Mouse (Mus musculus) kidney, adult 2 months (tissue): ENCODE measurements at regions not wholly inside any gene's neighbourhood (a gene's known extent, or its start where the extent isn't known, plus 50 kb on each side); places are given as distances from the start of the nearest gene placed in this dataset.

ENCODE experiments used
- DNase-seq: peaks from one replicate; pipeline ENCODE4 v3.0.0; 2021
- H3K27ac ChIP-seq: fragments of 200-500 bp; 2 replicates; pipeline ENCODE4 v1.5.1; 2012; ENCODE audit warnings: low read depth, low read length, control low read depth, inconsistent platforms; ENCODE audit not compliant: insufficient read depth
- H3K27me3 ChIP-seq: fragments of 200-500 bp; replicated peaks from 2 replicates; pipeline ENCODE4 v1.6.1; 2012; ENCODE audit warnings: mild to moderate bottlenecking, moderate library complexity, low read length, inconsistent platforms; ENCODE audit not compliant: control insufficient read depth, insufficient read depth
- H3K36me3 ChIP-seq: fragments of 200-500 bp; 2 replicates; pipeline ENCODE4 v1.6.1; 2012; ENCODE audit warnings: mild to moderate bottlenecking, moderate library complexity, low read length, inconsistent platforms; ENCODE audit not compliant: control insufficient read depth, insufficient read depth
- H3K4me1 ChIP-seq: fragments of 200-500 bp; 2 replicates; pipeline ENCODE4 v1.6.1; 2011; ENCODE audit warnings: low read length; ENCODE audit not compliant: control insufficient read depth, insufficient read depth
- H3K4me3 ChIP-seq: fragments of 200-500 bp; 2 replicates; pipeline ENCODE4 v1.5.1; 2011; ENCODE audit warnings: mild to moderate bottlenecking, low read depth, low read length, control low read depth; ENCODE audit not compliant: insufficient read depth
- CTCF ChIP-seq: fragments of 200-500 bp; conservative IDR thresholded peaks from 2 replicates; pipeline ENCODE4 v1.5.1; 2011; ENCODE audit warnings: low read depth, mild to moderate bottlenecking, control low read depth, low read length, moderate library complexity, mixed read lengths; ENCODE audit not compliant: insufficient read depth, insufficient read length
- POLR2A ChIP-seq: fragments of 200-500 bp; IDR thresholded peaks from one replicate; pipeline ENCODE4 v1.6.1; 2011; ENCODE audit warnings: low read depth, low read length, control low read depth
- whole genome bisulfite sequencing: fragments of 180-500 bp; shearing (Covaris S2); methylation state at CpG from one replicate; pipeline ENCODE4 v1.1.7; 2018; 5-methylcytosine and 5-hydroxymethylcytosine counted together

- Histone ChIP-seq H3K27ac (no peak overlapping the region), H3K27me3 (no peaks in the 10 kb centered on the region), H3K4me3 (no peak overlapping the region), H3K4me1 (no peaks in the 10 kb centered on the region), H3K36me3 (no peaks in the 10 kb centered on the region)
- no peak for DNase-seq
- TF ChIP-seq POLR2A = no peak
- no peak for TF ChIP-seq CTCF
- 82% methylated on average over 4 of the region's 4 CpGs for WGBS
These were observed 100.8 kb upstream of the Fshr start for GRCm38 (mm10) chr17:89301325-89301724.

- H3K4me1 ChIP-seq = no peaks in the 10 kb centered on the region
- no peak overlapping the region for H3K27ac ChIP-seq
- TF ChIP-seq CTCF (no peak), POLR2A (no peak)
- DNase-seq = peak; percentile 6
- H3K4me3 ChIP-seq = no peak overlapping the region
- 21% methylated on average over 4 of the region's 4 CpGs for WGBS
- H3K36me3 ChIP-seq = no peaks in the 10 kb centered on the region
- no peaks in the 10 kb centered on the region for H3K27me3 ChIP-seq
These were observed 97.0 kb upstream of the Fshr start for GRCm38 (mm10) chr17:89297277-89298002.

- no peaks in the 10 kb centered on the region for H3K36me3 ChIP-seq
- DNase-seq = no peak
- TF ChIP-seq CTCF (no peak), POLR2A (no peak)
- H3K27me3 ChIP-seq = no peaks in the 10 kb centered on the region
- WGBS = 86% methylated on average over 2 of the region's 2 CpGs
- no peak overlapping the region for H3K4me3 ChIP-seq
- no peaks in the 10 kb centered on the region for H3K4me1 ChIP-seq
- no peak overlapping the region for H3K27ac ChIP-seq
These were observed 80.8 kb upstream of the Fshr start for GRCm38 (mm10) chr17:89281321-89281720.

- no peaks in the 10 kb centered on the region for H3K27me3 ChIP-seq
- no peaks in the 10 kb centered on the region for H3K4me1 ChIP-seq
- H3K4me3 ChIP-seq = no peak overlapping the region
- no peaks in the 10 kb centered on the region for H3K36me3 ChIP-seq
- no peak for DNase-seq
- H3K27ac ChIP-seq = no peak overlapping the region
- no peak for TF ChIP-seq CTCF
- TF ChIP-seq POLR2A = no peak
These were observed 71.7 kb upstream of the Fshr start for GRCm38 (mm10) chr17:89272141-89272540.

GRCm38 (mm10) chr17:89255687-89256086 lies 55.2 kb upstream of the Fshr start:
- no peak for DNase-seq
- H3K4me1 ChIP-seq = no peaks in the 10 kb centered on the region
- H3K4me3 ChIP-seq = no peak overlapping the region
- no peaks in the 10 kb centered on the region for H3K27me3 ChIP-seq
- H3K27ac ChIP-seq = no peak overlapping the region
- 68% methylated on average over 3 of the region's 3 CpGs for WGBS
- TF ChIP-seq POLR2A (no peak), CTCF (no peak)
- H3K36me3 ChIP-seq = no peaks in the 10 kb centered on the region

- DNase-seq = no peak
- Histone ChIP-seq H3K4me3 (no peak overlapping the region), H3K36me3 (no peaks in the 10 kb centered on the region), H3K4me1 (no peaks in the 10 kb centered on the region), H3K27ac (no peak overlapping the region), H3K27me3 (no peaks in the 10 kb centered on the region)
- WGBS = 71% methylated on average over 5 of the region's 5 CpGs
- no peak for TF ChIP-seq CTCF
- TF ChIP-seq POLR2A = no peak
These were observed 50.3 kb upstream of the Fshr start for GRCm38 (mm10) chr17:89250811-89251210.
